Mouse (Mus musculus): ENCODE measurements around the gene Mrap2. TPM values are rescaled to one million over a fixed set of nuclear protein-coding genes. Genes with fewer than 3 reads are reported as not detected.

Mrap2 gene
- total and polyA plus RNA-seq, 3 experiments, result 0.06 to 4.5 (median 2.0) TPM

DNA sequence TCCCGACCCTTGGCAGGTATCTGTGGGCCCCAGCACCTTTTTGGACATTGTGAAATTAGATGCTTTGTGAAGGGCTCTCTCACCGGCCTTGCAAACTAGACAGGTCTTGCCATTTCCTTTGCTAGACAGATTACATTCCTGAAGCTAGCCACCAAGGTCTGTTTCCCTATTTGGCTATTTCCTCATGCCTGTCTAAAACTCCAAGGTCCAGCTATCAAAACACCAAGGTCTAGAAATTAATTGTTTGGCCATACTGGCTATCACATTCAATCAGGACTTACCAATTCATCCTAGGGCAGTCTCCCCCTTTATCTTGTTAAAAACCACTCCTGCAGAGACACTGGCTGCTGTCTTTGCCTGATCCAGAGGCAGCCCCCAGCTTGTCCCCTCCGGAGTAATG lies 23.9 kb downstream of the Mrap2 start:
- no peaks in the 10 kb centered on the region for H3K4me1 ChIP-seq (ENCODE audit: control insufficient read depth, insufficient read depth, low read length)
- no peak for DNase-seq
- no peak overlapping the region for H3K27ac ChIP-seq
- no peaks in the 10 kb centered on the region for H3K79me2 ChIP-seq (replicated peaks; ENCODE audit: control insufficient read depth, insufficient read depth, low read length)
- WGBS, result 49% methylated on average over 3 of the region's 3 CpGs
- intact Hi-C loops (cut with DNase I), result no loop called here
- TF ChIP-seq POLR2A (IDR thresholded peaks at IDR 0.05; ENCODE audit: insufficient read depth, low read depth, low read length) (no peak), CTCF (IDR thresholded peaks at IDR 0.05) (no peak), EP300 (IDR thresholded peaks at IDR 0.05; ENCODE audit: insufficient read depth, low read depth, low read length) (no peak)
- H3K36me3 ChIP-seq (ENCODE audit: control insufficient read depth, insufficient read depth, low read length), result no peaks in the 10 kb centered on the region
- no peaks in the 10 kb centered on the region for H3K27me3 ChIP-seq (ENCODE audit: control insufficient read depth, insufficient read depth, low read length)
- no peak overlapping the region for H3K4me3 ChIP-seq
- no peak overlapping the region for H3K9ac ChIP-seq (ENCODE audit: low read depth, low read length)

DNA sequence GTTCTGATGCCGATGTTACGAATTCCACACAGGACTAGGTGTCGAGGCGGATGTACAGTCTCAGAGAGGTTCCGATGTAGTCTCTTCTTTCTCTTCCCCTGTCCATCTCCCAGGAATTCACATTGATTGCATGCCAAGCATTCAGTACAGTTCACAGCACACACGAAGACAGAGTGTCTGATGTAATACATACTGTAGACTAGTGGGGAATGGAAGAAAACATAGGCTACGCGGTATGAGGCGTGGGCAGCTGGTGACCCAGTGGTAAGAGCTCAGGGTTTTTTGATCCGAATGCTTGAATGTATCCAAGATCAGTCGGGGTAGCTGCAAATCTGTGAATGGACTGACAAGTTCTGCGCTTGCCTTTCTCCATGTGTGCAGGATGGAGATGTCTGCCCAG lies 25.0 kb downstream of the Mrap2 start:
- no peak overlapping the region for H3K27ac ChIP-seq
- intact Hi-C loops (cut with DNase I), result no loop called here
- no peaks in the 10 kb centered on the region for H3K27me3 ChIP-seq (ENCODE audit: control insufficient read depth, insufficient read depth, low read length)
- 78% methylated on average over 12 of the region's 12 CpGs for WGBS
- no peak overlapping the region for H3K4me3 ChIP-seq
- no peaks in the 10 kb centered on the region for H3K36me3 ChIP-seq (ENCODE audit: control insufficient read depth, insufficient read depth, low read length)
- no peaks in the 10 kb centered on the region for H3K4me1 ChIP-seq (ENCODE audit: control insufficient read depth, insufficient read depth, low read length)
- TF ChIP-seq CTCF (IDR thresholded peaks at IDR 0.05) (no peak), POLR2A (IDR thresholded peaks at IDR 0.05; ENCODE audit: insufficient read depth, low read depth, low read length) (no peak), EP300 (IDR thresholded peaks at IDR 0.05; ENCODE audit: insufficient read depth, low read depth, low read length) (no peak)
- no peak for DNase-seq
- H3K9ac ChIP-seq (ENCODE audit: low read depth, low read length), result no peak overlapping the region
- H3K79me2 ChIP-seq (replicated peaks; ENCODE audit: control insufficient read depth, insufficient read depth, low read length), result no peaks in the 10 kb centered on the region

DNA sequence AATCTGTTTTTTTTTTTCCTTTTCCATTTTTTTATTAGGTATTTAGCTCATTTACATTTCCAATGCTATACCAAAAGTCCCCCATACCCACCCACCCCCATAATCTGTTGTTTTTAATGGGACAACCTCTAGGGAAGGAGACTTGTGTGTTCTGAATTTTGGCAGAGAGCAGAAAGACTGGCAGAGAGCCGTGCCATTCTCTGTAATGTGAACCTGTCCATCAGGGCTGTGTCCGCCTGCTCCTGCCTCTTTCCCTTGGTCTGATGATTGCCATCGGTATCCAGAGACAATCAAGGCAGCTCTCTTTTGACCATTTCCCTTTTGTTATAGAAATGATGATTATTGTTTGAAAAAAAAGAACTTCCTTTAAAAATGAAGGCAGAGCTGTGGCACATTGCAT lies 26.8 kb downstream of the Mrap2 start:
- Histone ChIP-seq H3K9ac (ENCODE audit: low read depth, low read length) (no peak overlapping the region), H3K27me3 (ENCODE audit: control insufficient read depth, insufficient read depth, low read length) (no peaks in the 10 kb centered on the region), H3K4me1 (ENCODE audit: control insufficient read depth, insufficient read depth, low read length) (no peaks in the 10 kb centered on the region), H3K27ac (no peak overlapping the region), H3K79me2 (replicated peaks; ENCODE audit: control insufficient read depth, insufficient read depth, low read length) (no peaks in the 10 kb centered on the region), H3K36me3 (ENCODE audit: control insufficient read depth, insufficient read depth, low read length) (no peaks in the 10 kb centered on the region), H3K4me3 (no peak overlapping the region)
- intact Hi-C loops (cut with DNase I), result no loop called here
- 76% methylated on average over 3 of the region's 3 CpGs for WGBS
- TF ChIP-seq POLR2A (IDR thresholded peaks at IDR 0.05; ENCODE audit: insufficient read depth, low read depth, low read length) (no peak), EP300 (IDR thresholded peaks at IDR 0.05; ENCODE audit: insufficient read depth, low read depth, low read length) (no peak), CTCF (IDR thresholded peaks at IDR 0.05) (no peak)
- no peak for DNase-seq

DNA sequence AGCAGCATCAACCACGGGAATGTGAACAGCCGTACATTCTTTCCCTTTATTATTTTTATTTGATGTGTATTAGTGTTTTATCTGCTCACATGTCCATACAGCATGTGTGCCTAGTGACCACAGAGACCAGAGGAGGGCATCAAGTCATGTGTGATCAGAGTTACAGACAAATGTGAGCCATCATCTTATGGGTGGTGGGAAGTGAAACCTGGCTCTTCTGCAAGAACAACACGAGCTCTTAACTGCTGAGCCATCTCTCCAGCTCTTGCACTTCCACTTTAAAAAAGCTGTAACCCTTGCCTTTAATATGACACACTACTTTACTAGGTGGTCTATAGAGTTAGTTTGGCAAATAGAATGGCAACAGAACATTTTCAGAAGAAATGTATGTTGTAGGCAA lies 27.4 kb downstream of the Mrap2 start:
- 61% methylated on average over 3 of the region's 3 CpGs for WGBS
- intact Hi-C loops (cut with DNase I), result no loop called here
- Histone ChIP-seq H3K27ac (no peak overlapping the region), H3K4me1 (ENCODE audit: control insufficient read depth, insufficient read depth, low read length) (no peaks in the 10 kb centered on the region), H3K4me3 (no peak overlapping the region), H3K79me2 (replicated peaks; ENCODE audit: control insufficient read depth, insufficient read depth, low read length) (no peaks in the 10 kb centered on the region), H3K27me3 (ENCODE audit: control insufficient read depth, insufficient read depth, low read length) (no peaks in the 10 kb centered on the region), H3K36me3 (ENCODE audit: control insufficient read depth, insufficient read depth, low read length) (no peaks in the 10 kb centered on the region), H3K9ac (ENCODE audit: low read depth, low read length) (no peak overlapping the region)
- TF ChIP-seq CTCF (IDR thresholded peaks at IDR 0.05) (no peak), POLR2A (IDR thresholded peaks at IDR 0.05; ENCODE audit: insufficient read depth, low read depth, low read length) (no peak), EP300 (IDR thresholded peaks at IDR 0.05; ENCODE audit: insufficient read depth, low read depth, low read length) (no peak)
- DNase-seq, result no peak

DNA sequence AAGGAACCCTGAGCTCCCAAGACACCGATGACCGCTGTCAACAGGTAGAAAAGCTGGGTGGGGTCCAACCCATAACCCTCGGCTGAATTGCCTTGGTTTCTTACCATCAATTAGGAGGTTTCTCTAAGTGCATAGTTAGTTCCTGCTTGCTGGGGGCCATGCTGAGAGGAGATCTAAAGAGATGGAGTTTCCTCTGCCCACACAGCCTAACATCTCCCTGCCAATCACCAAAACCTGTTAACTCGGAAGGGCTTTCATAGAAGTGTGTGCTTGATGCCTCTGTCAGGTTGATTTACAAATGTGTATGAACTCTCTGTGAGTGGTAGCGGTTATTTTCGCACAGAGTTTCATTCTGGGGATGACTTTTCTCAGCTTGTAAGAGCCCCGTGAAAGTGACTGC lies 34.4 kb downstream of the Mrap2 start:
- Histone ChIP-seq H3K27ac (no peak overlapping the region), H3K4me3 (no peak overlapping the region), H3K9ac (ENCODE audit: low read depth, low read length) (no peak overlapping the region), H3K27me3 (ENCODE audit: control insufficient read depth, insufficient read depth, low read length) (0 out of 2 replicates have a peak, but pooled peaks cover 1% of the 10 kb centered on the region), H3K36me3 (ENCODE audit: control insufficient read depth, insufficient read depth, low read length) (no peaks in the 10 kb centered on the region), H3K79me2 (replicated peaks; ENCODE audit: control insufficient read depth, insufficient read depth, low read length) (no peaks in the 10 kb centered on the region), H3K4me1 (ENCODE audit: control insufficient read depth, insufficient read depth, low read length) (no peaks in the 10 kb centered on the region)
- DNase-seq, result no peak
- 55% methylated on average over 7 of the region's 7 CpGs for WGBS
- intact Hi-C loops (cut with DNase I), result no loop called here
- TF ChIP-seq EP300 (IDR thresholded peaks at IDR 0.05; ENCODE audit: insufficient read depth, low read depth, low read length), result no peak
- TF ChIP-seq CTCF (IDR thresholded peaks at IDR 0.05), result no peak
- TF ChIP-seq POLR2A (IDR thresholded peaks at IDR 0.05; ENCODE audit: insufficient read depth, low read depth, low read length), result no peak

DNA sequence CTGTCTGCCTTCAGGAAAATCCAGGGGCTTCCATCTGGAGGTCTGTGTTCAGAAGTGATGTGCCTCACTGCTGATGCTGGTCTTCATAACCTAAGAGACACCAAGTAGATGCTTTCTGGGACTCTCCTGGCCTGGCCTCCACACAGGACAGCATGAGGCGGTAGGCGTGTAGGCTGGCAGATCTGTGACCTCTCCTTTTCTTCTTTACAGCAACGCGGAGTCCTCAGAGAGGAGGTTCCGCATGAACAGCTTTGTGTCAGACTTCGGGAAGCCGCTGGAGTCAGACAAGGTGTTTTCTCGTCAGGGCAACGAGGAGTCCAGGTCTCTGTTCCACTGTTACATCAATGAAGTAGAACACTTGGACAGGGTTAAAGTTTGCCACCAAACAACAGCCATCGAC lies 38.1 kb downstream of the Mrap2 start:
- H3K27ac ChIP-seq, result no peak overlapping the region
- H3K9ac ChIP-seq (ENCODE audit: low read depth, low read length), result no peak overlapping the region
- no peak overlapping the region for H3K4me3 ChIP-seq
- DNase-seq, result no peak
- TF ChIP-seq POLR2A (IDR thresholded peaks at IDR 0.05; ENCODE audit: insufficient read depth, low read depth, low read length), result no peak
- TF ChIP-seq CTCF (IDR thresholded peaks at IDR 0.05), result no peak
- no peak for TF ChIP-seq EP300 (IDR thresholded peaks at IDR 0.05; ENCODE audit: insufficient read depth, low read depth, low read length)
- 87% methylated on average over 10 of the region's 10 CpGs for WGBS
- no peaks in the 10 kb centered on the region for H3K4me1 ChIP-seq (ENCODE audit: control insufficient read depth, insufficient read depth, low read length)
- H3K27me3 ChIP-seq (ENCODE audit: control insufficient read depth, insufficient read depth, low read length), result 0 out of 2 replicates have a peak, but pooled peaks cover 1% of the 10 kb centered on the region
- no peaks in the 10 kb centered on the region for H3K79me2 ChIP-seq (replicated peaks; ENCODE audit: control insufficient read depth, insufficient read depth, low read length)
- H3K36me3 ChIP-seq (ENCODE audit: control insufficient read depth, insufficient read depth, low read length), result no peaks in the 10 kb centered on the region
- intact Hi-C loops (cut with DNase I), result no loop called here
